Mouse (Mus musculus) NIH3T3 (cell line): ENCODE measurements around the gene Ncoa1.
"Not testable (repeated sequence)": the region's sequence is repeated elsewhere in the genome, so short reads cannot be mapped to it uniquely, and the experiment has no call there.

Experiments
- DNase-seq: peaks from one replicate; pipeline ENCODE4 v3.0.0-alpha.2; 2012; ENCODE audit warnings: low read depth

Gene Ncoa1

DNA sequence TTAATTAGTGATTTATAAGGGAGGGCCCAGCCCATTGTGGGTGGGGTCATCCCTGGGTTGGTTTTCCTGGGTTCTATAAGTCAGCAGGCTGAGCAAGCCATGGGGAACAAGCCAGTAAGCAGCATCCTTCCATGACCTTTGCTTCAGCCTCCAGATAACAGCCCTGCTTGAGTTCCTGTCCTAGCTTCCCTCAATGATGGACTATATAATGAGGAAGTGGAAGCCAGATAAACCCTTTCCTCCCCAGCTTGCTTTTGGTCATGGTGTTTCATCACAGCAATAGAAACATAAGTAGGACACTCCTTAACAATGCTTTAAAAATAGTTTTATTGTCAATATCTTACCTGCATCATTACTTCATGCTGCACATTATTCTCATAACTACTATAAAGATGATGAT, 163.2 kb downstream of the Ncoa1 start:
- no peak for DNase-seq

DNA sequence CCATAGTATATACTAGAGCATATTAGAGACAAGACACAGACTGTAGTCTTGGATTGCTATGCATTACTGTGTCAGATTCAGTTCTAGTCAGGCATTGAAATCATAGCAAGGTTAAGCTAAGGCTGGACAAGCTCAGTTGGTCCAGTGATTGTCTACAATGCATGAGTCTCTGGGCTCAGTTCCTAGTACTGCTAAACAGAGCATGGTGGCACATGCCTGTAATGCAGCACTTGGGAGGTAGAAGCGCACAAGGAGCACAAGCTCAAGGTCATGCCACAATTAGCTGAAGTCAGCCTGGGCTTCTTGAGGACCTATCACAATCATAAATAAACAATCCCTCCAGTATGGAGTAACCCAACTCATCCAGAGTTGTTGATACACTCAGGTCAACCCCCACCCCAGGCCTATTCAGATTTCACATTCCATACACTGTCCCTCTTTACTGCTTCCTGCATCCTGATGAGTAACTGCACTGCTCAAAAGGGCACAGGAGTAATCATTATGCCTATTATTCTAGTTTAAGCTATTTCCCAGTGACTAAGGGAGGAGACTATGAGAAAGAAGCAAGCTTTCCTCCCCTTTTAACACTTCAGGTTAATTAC, 170.2 kb downstream of the Ncoa1 start:
- DNase-seq: no peak

DNA sequence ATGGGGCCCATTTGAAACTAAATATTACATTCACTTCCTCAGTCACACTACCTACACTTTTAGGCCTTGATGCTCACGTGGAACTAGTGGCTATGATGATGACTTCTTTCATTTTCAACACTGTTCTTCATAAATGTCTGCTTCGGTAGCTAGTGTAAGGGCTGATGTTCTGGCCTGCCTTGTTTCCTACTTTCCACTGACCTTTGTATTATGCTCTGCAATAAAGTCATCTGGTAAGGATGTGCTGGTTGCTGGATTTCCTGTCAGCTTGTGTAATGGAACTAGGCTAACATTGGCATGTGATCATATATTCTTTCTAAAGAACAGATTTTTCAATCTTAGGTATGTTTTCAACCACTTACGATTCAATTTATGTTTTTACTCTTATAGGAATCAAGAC, 177.7 kb downstream of the Ncoa1 start:
- no peak for DNase-seq

DNA sequence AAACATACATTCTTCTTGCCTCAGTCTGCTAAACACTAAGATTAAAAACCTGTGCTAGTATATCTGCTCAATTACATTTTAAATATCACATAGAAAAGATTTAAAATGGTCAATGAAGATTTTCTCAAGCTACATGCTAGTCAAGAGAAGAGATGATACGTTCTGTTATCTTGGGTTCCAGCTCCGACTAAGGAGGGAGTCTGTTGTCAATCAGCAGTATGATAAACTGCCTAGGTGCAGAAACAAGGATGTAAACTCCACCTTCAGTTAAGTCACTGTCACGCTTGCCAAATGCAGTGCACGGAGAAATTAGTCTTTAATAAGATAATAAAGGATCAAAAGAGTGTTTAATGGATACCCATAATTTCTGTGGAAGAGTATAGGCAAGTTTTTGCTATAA, 178.4 kb downstream of the Ncoa1 start:
- no peak for DNase-seq

DNA sequence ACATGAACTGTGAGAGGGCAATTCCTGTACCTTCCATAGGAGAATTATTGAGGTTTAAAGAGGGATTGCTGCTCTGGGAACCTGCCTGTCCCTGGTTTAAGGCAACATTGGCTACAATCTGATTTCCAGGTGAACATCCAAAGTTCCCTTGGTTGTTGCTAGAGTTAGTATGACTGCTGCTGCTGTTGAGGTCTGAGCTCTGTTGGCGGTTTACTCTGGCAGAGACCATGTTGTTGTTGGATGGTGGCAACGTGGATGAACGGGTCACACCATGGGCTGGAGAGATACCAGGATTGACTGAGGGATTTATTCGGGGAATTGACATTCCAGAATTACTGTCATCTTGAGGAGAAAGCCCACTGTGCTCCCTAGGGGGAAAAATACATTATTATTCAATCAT, 181.1 kb downstream of the Ncoa1 start:
- DNase-seq: no peak

DNA sequence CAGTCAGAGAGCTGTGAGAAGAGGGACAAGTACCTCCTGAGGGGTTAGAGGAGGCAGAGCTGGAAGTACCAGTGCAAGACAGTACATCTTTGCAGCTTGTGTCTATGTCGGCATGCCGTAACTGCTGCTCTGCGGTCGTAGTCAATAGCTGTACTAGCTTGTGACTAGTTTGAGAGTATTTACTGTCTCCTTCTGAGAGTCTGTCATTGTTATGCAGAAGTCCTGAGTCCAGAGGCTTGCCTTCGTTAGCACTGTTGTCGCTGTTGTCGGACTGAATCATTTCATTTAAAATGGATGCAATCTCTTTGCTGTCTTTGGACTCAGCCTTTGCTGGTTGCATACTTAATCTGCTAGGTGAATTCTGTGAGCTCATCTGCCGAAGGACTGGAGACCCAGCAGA, 181.7 kb downstream of the Ncoa1 start:
- no peak for DNase-seq

DNA sequence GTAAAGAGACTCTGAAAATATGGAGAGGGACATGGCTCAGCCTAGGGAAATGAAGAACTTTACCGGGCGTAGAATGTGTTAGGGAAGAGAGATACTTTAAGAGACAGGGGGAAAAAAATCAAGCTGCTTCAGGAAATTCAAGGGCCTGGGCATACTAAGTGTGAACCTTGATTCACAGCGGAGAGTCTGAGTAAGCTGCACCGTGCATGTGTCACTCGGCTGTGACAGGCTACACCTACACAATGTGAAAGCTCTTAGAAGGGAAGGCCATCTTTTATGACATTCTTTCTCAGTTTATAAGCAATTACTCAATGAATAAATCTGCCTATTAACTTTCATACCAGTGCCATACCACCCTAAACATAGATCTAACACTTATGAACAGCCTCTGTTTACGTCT, 183.2 kb downstream of the Ncoa1 start:
- no peak for DNase-seq

DNA sequence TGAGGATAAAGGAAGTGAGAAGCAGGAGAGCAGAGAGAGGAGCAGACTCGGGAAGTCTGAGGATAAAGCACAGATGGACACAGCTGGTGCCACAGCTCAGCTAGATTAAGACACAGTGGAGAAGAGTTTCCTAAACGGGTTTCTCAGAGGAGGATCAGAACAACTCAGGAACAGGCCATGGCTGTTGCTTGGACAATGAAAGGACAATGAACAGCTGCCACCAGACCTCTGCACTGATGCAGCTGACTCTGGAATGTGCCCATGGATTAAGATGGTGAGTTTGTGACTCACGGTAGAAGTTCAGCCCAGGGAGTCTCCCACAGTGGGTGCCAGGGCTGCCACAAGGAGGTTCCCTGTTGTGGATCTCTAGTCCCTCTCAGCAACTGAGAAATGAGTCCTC, 191.8 kb downstream of the Ncoa1 start:
- DNase-seq: no peak

DNA sequence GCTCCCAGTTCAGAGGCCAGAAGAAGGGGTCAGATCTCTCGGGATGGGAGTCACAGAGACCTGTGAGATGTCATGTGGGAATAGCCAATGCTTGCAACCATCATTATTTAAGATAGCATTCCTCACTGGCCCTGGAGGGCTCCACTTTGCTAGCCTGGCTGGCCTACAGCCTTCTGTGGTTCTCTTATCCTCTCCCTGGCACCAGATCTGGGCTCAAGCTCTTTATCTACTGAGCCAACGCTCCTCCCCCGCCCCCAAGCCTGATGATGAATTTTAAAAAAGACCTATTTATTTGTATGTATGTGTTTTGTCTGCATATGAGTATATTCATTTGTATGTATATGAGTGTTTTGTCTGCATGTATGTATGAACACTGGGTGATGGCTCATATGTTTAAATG, 197.1 kb downstream of the Ncoa1 start:
- DNase-seq: no peak

DNA sequence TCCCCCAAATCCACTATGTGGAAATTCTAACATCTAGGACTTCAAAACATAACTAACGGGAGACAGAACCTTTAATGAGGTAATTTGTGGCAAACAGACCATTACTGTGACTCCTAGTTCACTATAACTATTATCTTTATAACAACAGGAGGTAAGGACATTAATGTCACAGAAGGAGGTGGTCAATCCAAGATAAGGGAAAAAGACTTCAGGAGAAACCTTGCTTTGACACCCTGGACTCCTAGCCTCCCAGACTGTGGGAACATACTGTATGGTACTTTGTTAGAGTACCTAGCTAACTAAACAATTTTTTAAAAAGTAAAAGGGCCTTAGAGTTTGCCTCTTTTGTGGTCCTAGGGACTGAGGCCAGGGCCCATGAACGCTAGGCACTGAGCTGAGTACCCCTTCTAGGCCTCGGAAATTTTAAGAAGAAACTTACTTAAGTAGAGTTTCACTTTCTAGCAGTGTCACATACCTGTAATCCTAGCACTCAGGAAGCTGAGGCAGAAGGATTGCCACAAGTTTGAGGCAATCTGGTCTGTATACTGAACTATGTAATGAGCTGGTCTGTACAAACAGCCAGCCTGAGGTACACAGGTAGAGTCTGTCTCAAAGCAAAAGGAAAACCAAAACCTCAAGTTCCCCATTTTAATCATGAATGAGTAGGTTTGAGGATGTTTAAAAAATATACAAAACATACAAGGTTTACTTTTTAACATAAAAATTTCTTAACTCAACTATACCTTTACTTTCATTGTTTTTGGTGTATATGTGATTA, 197.8 kb downstream of the Ncoa1 start:
- DNase-seq: no peak

DNA sequence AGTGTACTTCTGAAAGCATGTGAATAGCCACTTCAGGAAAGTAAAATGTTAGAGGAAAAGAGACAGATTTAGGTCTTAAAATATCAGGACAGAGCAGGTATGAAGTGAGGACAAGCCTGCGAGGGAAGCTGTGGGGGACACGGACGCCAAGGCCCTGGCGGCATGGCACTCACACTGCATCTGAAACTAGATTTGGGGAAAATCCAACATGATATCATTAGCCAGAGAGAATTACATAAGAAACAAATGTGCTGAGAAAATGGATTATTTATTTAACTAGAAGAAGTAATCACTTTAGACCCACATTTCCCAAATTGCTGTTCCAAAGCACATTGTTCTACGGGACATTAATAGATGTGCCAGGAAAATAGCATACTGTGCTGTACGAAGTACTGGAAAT, 205.9 kb downstream of the Ncoa1 start:
- DNase-seq: no peak

DNA sequence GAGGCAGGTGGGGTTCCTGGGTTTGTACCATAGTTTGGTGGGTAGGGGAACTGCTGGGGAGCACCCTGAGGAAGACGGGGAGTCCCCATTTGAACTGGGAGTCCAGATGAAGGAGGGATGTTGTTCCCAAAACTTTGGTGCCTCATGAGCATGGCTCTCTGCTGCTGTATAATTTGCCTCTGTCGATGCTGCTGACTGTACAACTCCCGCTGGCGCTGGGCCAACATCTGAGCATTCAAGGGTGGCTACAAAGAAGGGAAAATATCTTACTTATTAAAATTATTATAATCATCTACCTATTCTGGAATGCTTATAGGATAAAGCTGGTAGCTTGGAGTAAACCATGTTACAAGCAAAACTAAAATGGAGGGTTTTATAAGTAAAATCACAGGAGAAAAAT, 209.2 kb downstream of the Ncoa1 start:
- peak; percentile 38 for DNase-seq

DNA sequence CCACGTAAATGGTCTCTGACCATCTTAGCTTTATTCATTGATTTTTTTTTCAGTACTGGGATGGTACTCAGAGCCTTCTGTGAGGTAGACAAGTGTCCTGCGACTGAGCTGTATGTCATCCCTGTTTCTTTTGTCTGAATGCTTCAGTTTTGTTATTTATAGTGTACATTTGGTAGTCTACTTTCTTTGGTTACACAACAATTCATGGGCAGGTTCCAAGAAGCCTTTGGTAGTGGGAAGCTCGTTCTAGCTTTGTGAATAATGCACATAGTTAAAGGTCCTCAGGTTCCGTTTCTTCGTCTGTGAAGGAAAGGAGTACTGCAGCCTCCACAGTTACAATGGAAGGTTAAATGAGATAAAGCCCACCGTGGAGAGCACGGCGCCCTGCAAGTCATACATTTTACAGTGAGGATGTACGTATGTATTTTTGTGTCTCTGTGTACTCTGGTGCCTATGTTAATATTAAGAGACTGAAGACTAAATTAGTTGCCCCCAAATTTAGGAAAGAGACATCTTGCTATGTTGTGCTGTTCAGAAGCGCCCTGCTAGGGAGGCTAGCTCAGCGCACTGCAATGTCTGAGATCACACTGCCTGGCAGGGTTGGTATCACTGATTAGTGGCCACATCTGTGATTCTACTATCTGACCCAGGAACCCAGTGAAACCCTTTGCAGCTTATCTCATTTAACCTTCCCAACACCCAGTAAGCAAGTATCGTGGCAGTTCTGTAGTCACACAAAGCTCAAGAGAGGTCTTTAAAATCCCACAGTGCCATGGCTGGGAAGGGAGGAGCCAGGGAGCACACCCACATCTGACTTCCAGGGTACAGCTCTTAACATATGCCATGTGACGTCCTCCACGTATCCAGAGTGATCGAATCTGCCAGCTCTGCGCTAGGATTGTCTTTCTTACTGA, 224.0 kb downstream of the Ncoa1 start:
- DNase-seq: no peak

DNA sequence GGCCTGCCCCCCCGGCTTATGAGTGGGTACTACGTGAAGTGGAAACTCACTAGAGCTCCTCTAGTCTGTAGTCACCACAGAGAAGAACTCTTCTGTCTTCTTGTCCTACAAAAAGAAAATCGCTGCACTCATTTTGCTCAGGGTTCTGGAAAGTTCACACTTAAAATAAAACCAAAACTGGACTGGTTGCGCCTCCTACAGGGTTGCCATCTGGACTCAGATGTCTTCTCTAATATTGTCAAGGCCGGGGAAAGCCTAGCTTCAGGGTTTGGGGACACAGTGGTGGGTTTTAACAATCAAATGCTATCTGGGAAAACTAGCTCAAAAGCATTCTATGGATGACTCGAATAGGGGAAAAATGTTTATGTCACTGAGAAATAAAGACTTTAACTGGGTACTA, 227.2 kb downstream of the Ncoa1 start:
- no peak for DNase-seq

DNA sequence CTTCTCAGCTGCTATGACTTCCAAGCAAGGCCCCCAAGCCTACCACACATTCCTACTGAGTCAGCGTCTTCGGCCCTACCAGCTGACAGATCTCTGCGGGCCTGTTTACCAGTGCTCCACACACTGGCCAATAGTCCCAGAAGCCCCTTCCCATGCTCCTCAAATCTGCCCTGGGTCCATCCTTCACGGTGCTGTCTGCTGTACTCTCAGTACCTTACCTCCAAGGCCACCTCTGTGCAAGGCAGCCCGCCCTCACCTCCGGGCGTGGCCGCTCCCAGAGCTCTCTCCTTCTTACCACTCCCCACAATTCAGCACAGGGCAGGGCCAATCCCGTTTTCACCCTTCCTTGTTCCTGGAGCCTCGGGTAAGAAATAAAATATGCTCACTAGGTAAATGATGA, 231.2 kb downstream of the Ncoa1 start:
- no peak for DNase-seq

DNA sequence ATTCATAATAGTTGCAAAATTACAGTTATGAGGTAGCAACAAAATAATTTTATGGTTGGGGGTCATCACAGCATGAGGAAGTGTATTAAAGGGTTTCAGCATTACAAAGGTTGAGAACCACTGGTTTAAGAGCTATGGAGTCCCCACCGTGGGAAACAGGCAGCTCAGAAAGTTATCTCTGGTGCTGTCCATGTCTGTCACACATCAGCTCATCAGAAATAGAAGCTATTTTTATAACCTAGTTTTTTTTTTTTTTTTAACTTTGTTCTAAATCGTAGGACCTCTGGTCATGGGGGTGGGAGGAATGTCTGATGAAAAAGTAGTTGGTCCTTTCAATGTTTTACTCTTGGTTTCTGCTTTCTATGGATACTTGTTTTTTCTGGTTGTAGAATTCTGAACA, 233.2 kb downstream of the Ncoa1 start:
- no peak for DNase-seq

DNA sequence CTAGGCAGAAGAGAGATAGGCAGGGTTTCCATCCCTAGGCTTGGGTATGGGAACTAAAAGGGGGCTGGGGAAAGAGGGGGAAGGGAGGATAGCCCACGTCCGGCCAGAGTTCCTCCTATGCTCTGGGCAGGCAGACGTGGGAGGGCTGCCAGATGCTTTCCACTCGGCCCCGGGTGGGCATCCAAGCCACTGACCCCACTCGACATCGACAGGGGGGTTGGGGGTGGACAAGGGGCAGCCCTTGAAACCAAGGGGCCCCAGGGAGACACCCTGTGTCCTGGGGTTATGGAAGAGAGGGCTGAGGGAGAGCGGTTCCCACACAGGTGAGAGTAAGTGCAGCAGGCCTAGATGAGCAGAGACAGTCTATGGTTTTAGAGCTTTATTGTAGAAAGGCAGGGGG, 236.7 kb downstream of the Ncoa1 start:
- not testable (repeated sequence) for DNase-seq

DNA sequence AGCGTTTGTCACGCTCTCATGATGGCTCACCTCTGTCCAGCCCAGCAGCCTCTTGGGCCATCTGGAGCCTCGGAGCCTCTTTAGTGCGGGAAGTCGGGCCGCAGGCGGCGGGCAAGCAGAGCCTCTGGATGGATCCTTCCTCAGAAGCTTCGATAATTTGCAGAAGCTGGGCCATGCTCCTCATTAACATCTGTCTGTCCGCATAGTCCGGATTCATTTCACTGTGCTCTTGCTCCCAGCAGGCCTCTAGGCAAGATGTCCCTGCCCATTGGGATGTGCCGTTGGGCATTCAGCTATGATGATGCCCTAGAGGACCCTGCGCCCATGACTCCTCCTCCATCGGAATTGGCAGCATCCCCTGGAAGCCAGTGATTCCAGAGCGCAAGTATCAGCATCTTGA, 239.5 kb downstream of the Ncoa1 start:
- DNase-seq: no peak

DNA sequence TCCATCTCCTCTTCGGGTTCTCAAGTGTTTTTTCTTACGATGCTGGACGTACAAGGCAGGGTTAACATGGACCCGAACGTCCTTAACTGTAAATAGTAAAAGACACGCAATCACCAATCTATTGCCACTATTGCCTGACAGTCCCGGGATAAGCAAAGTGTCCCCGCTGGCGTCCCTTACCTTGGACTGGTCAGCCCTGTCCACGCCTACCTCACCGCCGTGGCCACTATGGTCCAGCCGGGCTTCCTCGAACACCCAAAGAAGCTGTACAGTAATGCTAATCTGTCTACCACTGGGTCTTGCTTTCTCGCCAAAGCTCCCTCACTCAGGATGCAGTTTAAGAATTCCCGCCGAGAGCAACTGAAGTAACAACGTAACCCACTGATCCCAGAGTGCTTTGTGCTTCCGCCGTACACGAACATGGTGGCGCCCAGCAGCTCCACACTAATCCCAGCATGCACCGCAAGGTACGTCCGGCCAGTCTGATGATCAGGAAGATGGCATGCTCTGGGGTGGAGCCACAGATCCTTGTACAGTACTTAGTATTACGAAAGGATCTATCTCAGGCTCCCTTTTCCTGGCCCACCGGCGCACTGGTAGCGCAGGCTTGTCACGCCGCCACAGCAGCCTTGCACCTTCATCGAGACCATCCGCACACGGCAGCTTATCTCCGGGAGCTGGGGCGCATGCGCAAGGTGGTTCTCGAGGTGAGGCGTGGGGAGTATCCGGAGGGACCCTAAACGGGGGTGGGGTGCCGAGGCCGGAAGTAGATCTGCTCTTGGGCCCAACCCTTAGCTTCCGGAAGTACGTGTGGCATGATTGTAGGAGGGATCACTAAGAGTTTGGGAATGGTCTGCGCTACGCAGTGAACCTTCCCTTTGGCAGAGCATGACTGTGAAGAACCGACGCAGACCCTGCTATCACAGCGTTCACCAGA, 243.1 kb downstream of the Ncoa1 start, which contains the start of the genes Ptrhd1 and Cenpo:
Gene Ptrhd1 (plus strand): TSS at position 456 of the 937 bp plus-strand sequence.
Gene Cenpo (minus strand): TSS at position 723 of the 937 bp plus-strand sequence.
- DNase-seq: peak; percentile 96

DNA sequence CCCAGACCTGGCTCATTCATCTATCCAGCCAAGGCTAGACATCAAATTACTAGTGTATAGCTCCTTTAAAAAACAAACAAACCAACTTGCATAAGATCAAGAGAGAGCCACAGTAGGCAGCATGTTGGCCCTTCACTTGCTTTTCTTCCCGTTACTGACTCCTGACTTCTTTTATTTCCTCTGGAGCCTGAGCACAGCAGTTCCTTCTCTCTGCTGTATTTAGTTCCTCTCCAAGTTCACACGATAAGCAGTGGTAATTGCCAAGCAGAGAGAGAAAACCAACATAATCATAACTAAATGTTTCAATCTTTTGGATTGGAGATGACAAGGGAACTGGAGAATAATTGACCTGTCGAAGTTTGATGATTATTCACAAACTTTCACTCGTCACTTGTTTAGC, 244.2 kb downstream of the Ncoa1 start:
- DNase-seq: no peak

DNA sequence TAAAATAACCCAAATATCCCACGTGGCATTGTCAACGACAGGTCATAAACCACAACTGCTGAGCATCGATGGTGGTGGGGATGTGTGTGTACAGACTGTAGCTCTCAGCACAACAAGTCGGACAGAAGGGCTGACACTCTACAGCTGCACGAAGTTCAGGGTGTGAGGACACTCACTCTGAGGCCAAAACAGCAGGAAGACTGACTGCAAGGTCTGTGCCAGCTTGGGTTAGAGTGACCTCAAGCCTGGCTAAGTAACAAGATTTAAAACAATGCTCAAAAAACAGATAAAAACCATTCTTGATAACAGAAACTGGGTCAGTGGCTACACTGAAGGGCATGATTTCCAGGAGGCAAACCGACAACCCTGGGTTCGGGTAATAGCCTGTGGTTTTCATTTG, 246.8 kb downstream of the Ncoa1 start:
- DNase-seq: no peak

DNA sequence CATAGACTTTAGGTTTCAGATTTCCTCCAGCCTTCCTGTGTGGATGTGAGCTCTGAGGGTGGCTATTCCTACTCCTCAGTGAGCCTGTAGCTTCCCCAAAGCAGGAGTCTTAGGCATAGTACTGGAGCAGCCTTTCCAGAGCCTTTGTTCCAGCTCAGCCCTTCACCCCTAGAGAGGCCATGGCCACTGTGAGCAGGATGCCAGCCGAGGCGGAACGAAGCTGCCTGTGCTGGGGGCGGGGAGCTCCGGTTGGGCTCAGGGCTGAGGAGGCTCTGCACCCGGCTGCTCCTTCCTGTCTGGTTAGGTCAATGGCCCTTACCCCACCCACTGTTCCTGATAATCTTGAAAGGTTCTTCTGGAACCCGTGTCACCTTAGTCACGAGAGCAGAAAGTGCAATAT, 264.1 kb downstream of the Ncoa1 start:
- no peak for DNase-seq
